Mouse (Mus musculus) heart, adult 11 months (tissue): ENCODE data around the gene Gm20388.
A peak's percentile ranks its signal among the peaks of the same experiment; 100 is the strongest.

Experiments
- DNase-seq: peaks from one replicate; pipeline ENCODE4 v3.0.0; 2022

Gene Gm20388

GRCm38 (mm10) chr8:120378306-120378705 lies 467.7 kb downstream of the Gm20388 start:
- DNase-seq = peak; percentile 98

DNA sequence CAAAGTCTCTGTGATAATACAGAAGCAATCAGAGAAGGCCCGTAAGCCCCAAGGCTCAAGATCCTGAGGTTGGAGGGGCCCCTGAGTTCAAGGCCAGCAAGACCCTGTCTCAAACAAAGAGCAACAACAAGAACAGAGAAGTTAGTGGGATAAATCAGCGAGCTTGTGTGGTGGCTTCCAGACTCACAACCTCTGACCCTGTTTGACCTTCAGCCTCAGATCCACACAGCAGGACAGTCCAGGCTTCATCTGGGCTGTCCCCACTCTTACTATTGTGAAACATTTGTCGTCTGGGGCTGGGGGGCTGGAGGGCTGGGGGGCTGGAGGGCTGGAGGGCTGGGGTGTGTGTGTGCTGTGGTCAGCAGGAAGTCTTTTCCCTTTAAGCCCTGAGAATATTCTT lies 468.4 kb downstream of the Gm20388 start:
- DNase-seq = no peak

GRCm38 (mm10) chr8:120381865-120382264 lies 471.2 kb downstream of the Gm20388 start:
- no peak for DNase-seq

- DNase-seq = peak; percentile 99
Measured at GRCm38 (mm10) chr8:120382436-120383203, 472.0 kb downstream of the Gm20388 start.

GRCm38 (mm10) chr8:120383204-120383560 lies 472.5 kb downstream of the Gm20388 start:
- no peak for DNase-seq

- DNase-seq = no peak
Measured at GRCm38 (mm10) chr8:120383713-120384112, 473.1 kb downstream of the Gm20388 start.

GRCm38 (mm10) chr8:120384745-120385144 lies 474.1 kb downstream of the Gm20388 start:
- DNase-seq = no peak

DNA sequence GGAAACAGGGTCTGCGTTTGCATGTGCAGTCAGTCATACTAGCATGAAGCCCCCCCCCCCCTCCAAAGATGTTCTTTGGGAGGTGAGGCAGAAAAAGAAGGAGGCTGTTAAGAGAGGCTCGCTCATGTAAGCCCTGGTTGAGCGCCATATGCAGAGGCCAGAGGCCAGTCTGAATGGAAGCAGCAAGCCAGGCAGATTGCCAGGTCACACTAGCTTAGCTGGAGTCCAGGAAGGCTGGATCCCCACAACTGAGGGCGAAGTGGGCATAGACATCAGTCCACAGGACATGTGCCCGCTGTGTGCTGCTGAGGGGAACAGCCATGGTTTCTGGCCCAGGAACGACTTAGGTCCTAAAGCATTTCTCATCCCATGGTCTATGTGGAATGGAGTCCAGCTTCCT lies 477.6 kb downstream of the Gm20388 start:
- DNase-seq = no peak

DNA sequence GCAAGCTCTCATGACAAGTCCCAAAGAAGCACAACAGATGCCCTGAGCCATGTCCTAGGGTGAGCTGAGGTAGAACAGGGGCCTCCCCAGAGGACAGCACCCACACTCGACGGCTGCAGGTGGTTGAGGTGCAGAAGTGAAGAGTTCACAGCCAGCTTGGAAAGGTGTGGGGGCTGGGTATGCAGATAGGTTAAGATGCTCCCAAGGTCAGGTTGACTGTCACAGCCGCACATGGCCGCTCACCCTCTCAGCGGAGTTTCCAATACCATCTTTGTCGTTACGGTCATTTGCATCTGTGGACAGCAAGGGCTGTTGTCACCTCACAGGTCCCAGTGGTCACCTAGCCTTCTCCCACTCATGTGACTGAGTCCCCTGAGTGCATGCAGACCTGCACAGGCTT lies 480.0 kb downstream of the Gm20388 start:
- no peak for DNase-seq

GRCm38 (mm10) chr8:120391856-120392255 lies 481.2 kb downstream of the Gm20388 start:
- DNase-seq = no peak

GRCm38 (mm10) chr8:120393085-120393484 lies 482.4 kb downstream of the Gm20388 start:
- DNase-seq = no peak

DNA sequence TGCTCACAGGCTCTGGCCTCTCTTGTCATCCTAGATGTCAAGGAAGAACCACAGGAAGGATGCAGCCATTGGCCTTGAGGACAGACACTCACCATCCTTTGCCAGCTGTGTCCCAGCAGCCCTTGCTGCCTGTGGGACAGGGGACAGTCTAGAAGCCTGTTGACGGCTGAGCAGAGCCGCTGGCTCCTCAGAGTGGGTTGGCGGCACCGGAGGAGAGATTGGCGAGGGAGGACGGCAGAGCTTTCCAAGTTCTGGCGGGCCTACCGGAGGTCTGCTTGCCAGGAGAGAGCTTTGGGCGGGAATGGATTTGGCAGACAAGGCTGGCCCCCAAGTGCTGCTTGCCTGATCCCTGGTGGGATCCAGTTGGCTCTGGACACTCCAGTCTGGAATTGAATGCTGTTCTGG lies 483.2 kb downstream of the Gm20388 start:
- DNase-seq = peak; percentile 96

GRCm38 (mm10) chr8:120395892-120396291 lies 485.3 kb downstream of the Gm20388 start:
- no peak for DNase-seq

GRCm38 (mm10) chr8:120396756-120397155 lies 486.1 kb downstream of the Gm20388 start:
- DNase-seq = no peak

DNA sequence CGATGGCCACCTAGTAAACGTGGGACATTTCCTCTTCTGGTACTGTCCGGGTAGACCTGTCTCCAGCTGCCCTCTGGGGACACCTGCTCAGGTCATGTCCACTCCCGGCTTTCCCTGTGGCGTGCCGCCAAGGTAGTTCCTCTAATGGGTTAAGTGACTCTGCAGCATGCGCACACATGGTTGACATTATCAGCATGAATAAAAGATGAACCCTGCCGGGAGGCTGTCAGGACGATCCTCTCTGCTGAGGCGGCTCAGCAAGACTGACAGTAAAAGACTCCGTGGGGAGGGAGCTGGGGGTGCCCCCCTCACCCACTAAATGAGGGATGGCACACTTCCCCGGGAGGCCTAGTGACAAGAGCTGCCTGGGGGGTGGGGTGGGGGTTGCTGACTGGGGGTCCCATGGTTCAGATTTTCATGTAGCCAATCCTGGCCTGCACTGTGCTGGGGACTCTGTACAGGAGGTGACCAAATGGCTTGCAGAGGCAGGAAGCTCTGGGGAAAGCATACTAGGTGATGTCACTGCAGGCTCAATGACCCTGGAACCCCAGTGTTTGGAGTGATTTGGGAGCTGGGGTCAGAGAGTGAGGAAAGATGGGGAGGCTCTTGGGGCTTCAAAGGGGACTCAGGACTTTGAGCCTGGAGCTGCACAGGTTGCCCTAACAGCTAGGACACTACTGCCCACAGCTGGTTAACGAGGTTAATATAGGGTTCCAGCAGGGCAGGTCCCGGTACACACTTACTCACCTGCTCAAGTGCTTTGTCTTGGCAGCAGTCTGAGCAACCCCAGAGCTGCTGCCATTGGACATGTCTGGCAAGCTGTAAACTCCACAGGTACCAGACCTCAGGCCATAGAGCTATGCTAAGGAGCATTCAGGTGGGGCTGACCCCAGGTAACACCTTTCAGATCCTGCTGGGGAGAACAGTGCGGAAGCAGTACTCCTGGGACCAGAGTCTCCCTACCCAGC lies 487.1 kb downstream of the Gm20388 start:
- no peak for DNase-seq

- no peak for DNase-seq
Measured at GRCm38 (mm10) chr8:120399212-120399934, 488.7 kb downstream of the Gm20388 start.

- no peak for DNase-seq
Measured at GRCm38 (mm10) chr8:120401216-120401615, 490.6 kb downstream of the Gm20388 start.

GRCm38 (mm10) chr8:120401712-120402111 lies 491.1 kb downstream of the Gm20388 start:
- no peak for DNase-seq

GRCm38 (mm10) chr8:120403606-120404269 lies 493.1 kb downstream of the Gm20388 start:
- DNase-seq = no peak

DNA sequence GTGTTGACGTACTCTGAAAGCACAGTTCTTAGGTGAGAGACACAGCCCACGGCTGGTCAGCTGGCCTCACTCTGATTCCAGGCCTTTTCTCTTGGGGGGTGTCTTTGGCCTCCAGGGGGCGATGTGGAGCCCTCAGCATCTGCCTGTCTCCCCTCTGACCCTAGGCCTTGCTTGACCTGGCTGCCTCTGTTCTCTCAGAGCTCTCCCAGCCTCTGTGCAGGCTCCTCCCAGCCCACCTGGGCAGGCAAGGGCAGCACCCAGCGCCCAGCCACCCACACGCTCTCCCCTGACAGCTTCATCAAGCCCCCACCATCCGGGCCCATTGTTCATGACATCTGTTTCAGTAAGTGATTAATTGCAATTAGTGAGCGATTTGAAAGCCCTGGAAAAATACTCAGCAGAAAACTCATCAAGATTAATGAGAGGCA lies 494.0 kb downstream of the Gm20388 start:
- peak; percentile 92 for DNase-seq

- no peak for DNase-seq
Measured at GRCm38 (mm10) chr8:120406008-120406632, 495.5 kb downstream of the Gm20388 start.

DNA sequence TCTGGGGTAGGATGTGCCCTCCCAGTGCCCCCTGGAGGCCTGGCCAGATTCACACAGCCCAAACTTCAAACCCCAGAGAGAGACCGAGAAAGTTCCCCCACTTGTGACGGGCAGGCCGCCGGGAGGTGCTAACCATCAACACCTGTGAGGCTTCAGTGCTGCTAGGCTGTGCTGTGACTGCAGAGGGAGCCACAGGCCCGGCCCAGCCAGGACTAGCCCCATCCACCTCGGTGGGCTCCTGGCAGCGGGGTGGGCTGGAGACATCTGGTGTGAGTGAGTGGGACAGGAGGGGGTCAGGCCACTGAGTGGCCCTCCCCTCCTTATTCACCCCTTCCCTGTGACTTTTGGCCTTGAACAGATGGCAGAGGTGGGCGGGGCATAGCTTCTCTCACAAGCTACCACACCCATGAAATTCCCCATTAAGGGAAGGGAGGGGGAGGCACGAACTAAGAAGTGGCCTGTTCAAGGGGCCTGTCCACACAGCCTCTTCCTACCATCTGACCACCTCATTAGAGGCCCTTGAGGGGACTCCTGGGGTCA lies 497.1 kb downstream of the Gm20388 start:
- peak; percentile 96 for DNase-seq
